Mouse (Mus musculus): Measurements from ENCODE around the gene Klrb1. TPM values are rescaled to one million over a fixed set of nuclear protein-coding genes. Genes with fewer than 3 reads are reported as not detected.

Klrb1 gene
- polyA plus RNA-seq, 1 experiment, result not detected

GRCm38 (mm10) chr6:128732032-128732431 is 9.2 kb upstream of the Klrb1 start:
- peaks cover 6% of the 10 kb centered on the region for H3K9me3 ChIP-seq
- no peaks in the 10 kb centered on the region for H3K36me3 ChIP-seq (replicated peaks; ENCODE audit: low read length)
- no peaks in the 10 kb centered on the region for H3K27me3 ChIP-seq (replicated peaks)
- TF ChIP-seq FLI1 (IDR thresholded peaks at IDR 0.05; ENCODE audit: low read length), result no peak
- no peak for TF ChIP-seq GATA1 (IDR thresholded peaks at IDR 0.05; ENCODE audit: borderline replicate concordance, low read length)
- peaks cover 20% of the 10 kb centered on the region for H3K4me1 ChIP-seq
- no peak overlapping the region for H3K4me3 ChIP-seq (replicated peaks)

GRCm38 (mm10) chr6:128701691-128702090 is 21.2 kb downstream of the Klrb1 start:
- Histone ChIP-seq H3K36me3 (replicated peaks; ENCODE audit: low read length) (no peaks in the 10 kb centered on the region), H3K4me1 (no peaks in the 10 kb centered on the region), H3K4me3 (replicated peaks) (no peak overlapping the region), H3K9me3 (no peaks in the 10 kb centered on the region), H3K27me3 (replicated peaks) (no peaks in the 10 kb centered on the region)
- TF ChIP-seq GATA1 (IDR thresholded peaks at IDR 0.05; ENCODE audit: borderline replicate concordance, low read length) (no peak), FLI1 (IDR thresholded peaks at IDR 0.05; ENCODE audit: low read length) (no peak)

- no peaks in the 10 kb centered on the region for H3K36me3 ChIP-seq (replicated peaks; ENCODE audit: low read length)
- H3K27me3 ChIP-seq (replicated peaks), result no peaks in the 10 kb centered on the region
- no peak overlapping the region for H3K4me3 ChIP-seq (replicated peaks)
- TF ChIP-seq GATA1 (IDR thresholded peaks at IDR 0.05; ENCODE audit: borderline replicate concordance, low read length), result no peak
- no peak for TF ChIP-seq FLI1 (IDR thresholded peaks at IDR 0.05; ENCODE audit: low read length)
- peaks cover 4% of the 10 kb centered on the region; the same call in 1 of the 2 replicates for H3K9me3 ChIP-seq
- no peaks in the 10 kb centered on the region for H3K4me1 ChIP-seq
These were observed 43.3 kb downstream of the Klrb1 start for GRCm38 (mm10) chr6:128679574-128679973.

GRCm38 (mm10) chr6:128669936-128670335 is 52.9 kb downstream of the Klrb1 start:
- Histone ChIP-seq H3K27me3 (replicated peaks) (no peaks in the 10 kb centered on the region), H3K4me1 (no peaks in the 10 kb centered on the region), H3K36me3 (replicated peaks; ENCODE audit: low read length) (no peaks in the 10 kb centered on the region), H3K4me3 (replicated peaks) (no peak overlapping the region), H3K9me3 (no peaks in the 10 kb centered on the region)
- TF ChIP-seq FLI1 (IDR thresholded peaks at IDR 0.05; ENCODE audit: low read length) (no peak), GATA1 (IDR thresholded peaks at IDR 0.05; ENCODE audit: borderline replicate concordance, low read length) (no peak)

- Histone ChIP-seq H3K4me1 (no peaks in the 10 kb centered on the region), H3K4me3 (replicated peaks) (no peak within 1 kb of the TSS), H3K9me3 (no peaks in the 10 kb centered on the region), H3K36me3 (replicated peaks; ENCODE audit: low read length) (no peaks in the 10 kb centered on the region), H3K27me3 (replicated peaks) (no peaks in the 10 kb centered on the region)
- TF ChIP-seq FLI1 (IDR thresholded peaks at IDR 0.05; ENCODE audit: low read length) (no peak), GATA1 (IDR thresholded peaks at IDR 0.05; ENCODE audit: borderline replicate concordance, low read length) (no peak)
These were observed 60.7 kb downstream of the Klrb1 start, which contains the start of gene Clec2h for GRCm38 (mm10) chr6:128662206-128662605. Gene Clec2h, plus strand, starts transcription at chr6:128662385.

GRCm38 (mm10) chr6:128661249-128661648 is 61.6 kb downstream of the Klrb1 start:
- Histone ChIP-seq H3K4me1 (no peaks in the 10 kb centered on the region), H3K36me3 (replicated peaks; ENCODE audit: low read length) (no peaks in the 10 kb centered on the region), H3K4me3 (replicated peaks) (no peak overlapping the region), H3K27me3 (replicated peaks) (no peaks in the 10 kb centered on the region), H3K9me3 (no peaks in the 10 kb centered on the region)
- no peak for TF ChIP-seq FLI1 (IDR thresholded peaks at IDR 0.05; ENCODE audit: low read length)
- no peak for TF ChIP-seq GATA1 (IDR thresholded peaks at IDR 0.05; ENCODE audit: borderline replicate concordance, low read length)

Other genes with a start within 250 kb of the Klrb1 start
- gene Pzp, start 196.3 kb downstream of the Klrb1 start, polyA plus RNA-seq (2012; ENCODE audit: insufficient read depth, low replicate concordance), result not detected in 2 replicates
- gene A2ml1, start 141.5 kb downstream of the Klrb1 start, polyA plus RNA-seq (2012; ENCODE audit: insufficient read depth, low replicate concordance), result not detected in 2 replicates
- gene Klrb1a, start 99.5 kb downstream of the Klrb1 start, polyA plus RNA-seq (2012; ENCODE audit: insufficient read depth, low replicate concordance), result not detected in 2 replicates
- gene Clec2h, start 60.7 kb downstream of the Klrb1 start, polyA plus RNA-seq (2012; ENCODE audit: insufficient read depth, low replicate concordance), result not detected in 2 replicates
- not detected in 2 replicates for gene Klrb1c, start 66.2 kb upstream of the Klrb1 start, polyA plus RNA-seq (2012; ENCODE audit: insufficient read depth, low replicate concordance)
- not detected in 2 replicates for gene Gm44511, start 103.3 kb upstream of the Klrb1 start, polyA plus RNA-seq (2012; ENCODE audit: insufficient read depth, low replicate concordance)
- not detected in 2 replicates for gene Klrb1b, start 103.3 kb upstream of the Klrb1 start, polyA plus RNA-seq (2012; ENCODE audit: insufficient read depth, low replicate concordance)
- gene Clec2i, start 164.5 kb upstream of the Klrb1 start, polyA plus RNA-seq (2012; ENCODE audit: insufficient read depth, low replicate concordance), result not detected in 2 replicates
- 0.43 TPM in 1 of 2 replicates, not detected in the other for gene BC035044, start 168.1 kb upstream of the Klrb1 start, polyA plus RNA-seq (2012; ENCODE audit: insufficient read depth, low replicate concordance)
- not detected in 2 replicates for gene Clec2g, start 211.3 kb upstream of the Klrb1 start, polyA plus RNA-seq (2012; ENCODE audit: insufficient read depth, low replicate concordance)